Mouse (Mus musculus): ENCODE measurements at regions not wholly inside any gene's neighbourhood (a gene's known extent, or its start where the extent isn't known, plus 50 kb on each side); places are given as distances from the start of the nearest gene placed in this dataset.

DNA sequence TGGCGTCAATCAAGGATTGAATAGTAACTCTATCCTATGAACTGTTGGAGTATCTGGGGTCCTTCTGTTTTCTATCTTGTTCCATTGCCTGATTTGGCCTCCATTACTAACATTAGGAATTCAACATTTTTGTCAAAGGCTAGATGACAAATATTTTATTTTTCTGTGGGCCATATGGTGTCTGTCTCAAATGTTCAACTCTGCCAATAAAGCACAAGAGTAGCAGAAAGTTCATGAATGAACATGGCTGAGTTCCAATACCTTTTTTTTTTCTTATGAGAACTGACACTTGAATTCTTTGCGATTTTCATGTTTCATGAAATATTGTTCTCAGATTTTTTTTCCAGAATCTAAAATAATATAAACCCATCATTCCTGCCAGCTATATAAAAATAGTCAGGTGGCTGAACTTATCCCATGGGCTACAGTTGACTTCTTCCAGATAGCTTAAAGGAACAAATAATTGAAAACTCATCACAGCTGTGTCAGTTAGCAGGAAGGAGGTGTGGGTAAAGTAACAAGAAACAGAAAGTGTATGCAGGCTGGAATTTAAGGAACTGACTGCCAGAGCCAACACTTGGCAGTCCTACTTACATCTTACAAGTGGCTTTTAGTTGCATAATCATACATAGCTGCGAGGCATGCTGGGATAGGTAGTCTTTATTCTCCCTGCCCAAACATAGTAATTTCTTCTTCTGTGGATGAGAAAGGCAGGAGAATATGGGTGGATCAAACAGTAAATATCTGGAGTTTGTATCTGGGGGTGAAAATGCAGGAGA is 469.8 kb downstream of the Bckdhb start:
- ATAC-seq (replicated peaks; ENCODE audit: low read depth, poor library complexity, severe bottlenecking) = peak; percentile 100

DNA sequence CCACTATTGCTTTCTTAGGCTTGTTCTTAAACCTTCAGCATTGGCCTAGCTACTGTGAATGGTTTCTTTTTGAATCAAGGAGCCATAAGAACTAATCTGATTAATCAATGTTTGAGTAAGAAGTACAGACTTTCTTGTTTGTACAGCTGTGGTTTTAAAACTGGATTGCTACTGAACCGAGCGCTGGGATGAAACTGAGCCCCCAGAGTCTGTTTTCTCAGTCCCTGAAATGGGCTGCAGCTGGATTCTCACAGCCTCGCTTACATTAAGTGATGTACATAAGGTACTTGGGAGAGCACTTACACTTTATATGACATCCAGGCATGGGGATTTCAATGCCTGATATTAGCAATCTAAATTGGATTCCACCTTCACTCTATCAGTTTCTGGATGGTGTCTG is 474.5 kb downstream of the Bckdhb start:
- ATAC-seq (replicated peaks; ENCODE audit: low read depth, poor library complexity, severe bottlenecking) = no peak

DNA sequence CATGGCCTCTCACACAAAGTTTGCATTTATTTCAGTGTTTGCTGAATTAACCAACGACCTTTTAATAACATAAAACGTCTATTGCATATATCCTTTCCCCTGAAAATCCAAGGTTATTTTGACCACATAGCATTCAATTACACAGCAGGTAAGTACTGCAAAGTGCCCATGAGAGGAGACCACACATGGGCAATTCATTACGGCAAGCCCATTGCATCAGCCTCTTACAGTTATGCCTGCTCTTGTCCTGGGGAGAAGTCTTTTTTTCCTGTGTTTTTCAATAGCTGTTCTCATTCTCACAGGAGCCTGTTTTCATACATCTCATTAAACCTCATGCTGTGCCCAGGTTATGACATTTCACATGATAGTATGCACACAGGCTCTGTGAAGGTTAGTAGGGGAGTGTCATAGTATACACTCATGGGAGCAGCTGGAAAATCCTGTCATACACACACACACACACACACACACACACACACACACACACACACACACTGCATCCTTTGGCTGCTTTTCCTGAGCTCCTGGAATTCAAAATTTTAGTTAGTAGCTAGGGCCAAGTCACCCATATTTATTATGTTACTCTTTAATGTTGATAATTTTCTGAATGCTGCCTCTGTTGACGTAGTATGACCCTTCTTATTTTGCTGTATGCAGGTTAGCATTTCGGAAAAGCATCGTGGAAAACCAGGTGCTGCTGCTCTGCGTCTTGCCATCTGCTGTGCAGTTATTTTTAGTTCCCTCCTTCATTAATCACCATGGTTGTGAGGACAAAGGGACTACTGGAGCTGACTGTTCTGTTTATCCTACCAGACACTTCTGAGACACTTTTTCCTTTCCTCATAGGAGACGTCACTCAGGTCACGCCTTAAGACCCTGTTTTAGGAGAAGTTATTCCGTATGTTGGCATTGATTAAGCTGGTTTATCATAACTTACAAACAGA is 483.6 kb downstream of the Bckdhb start:
- no peak for ATAC-seq (replicated peaks; ENCODE audit: low read depth, poor library complexity, severe bottlenecking)
